ENCODE assay signal across 9 mouse cellular contexts in the genomic region with DNA sequence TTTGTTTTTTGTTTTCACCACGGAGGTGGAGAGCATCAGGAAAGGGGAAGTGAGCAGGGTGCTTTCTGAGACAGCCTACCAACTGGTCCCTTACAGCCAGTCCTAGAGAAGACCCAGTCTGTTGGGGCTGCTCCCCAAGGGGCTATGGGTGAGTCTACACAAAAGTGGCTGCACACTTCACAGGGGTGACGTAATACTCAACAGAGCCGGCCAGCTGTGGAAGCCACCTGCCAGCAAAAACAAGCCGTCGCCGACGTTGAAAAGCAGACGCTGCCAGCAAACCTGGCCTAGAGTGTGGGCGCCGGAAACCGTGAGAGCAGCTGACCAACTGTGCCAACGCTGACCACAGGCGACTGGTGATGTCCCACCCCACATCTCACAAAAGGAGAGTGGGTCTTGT. TPM values are rescaled to one million over a fixed set of nuclear protein-coding genes. Genes with fewer than 3 reads are reported as not detected.
A peak's percentile ranks its signal among the peaks of the same experiment; 100 is the strongest.
DNase-seq lines count a peak whose midpoint lies in the region; ATAC-seq and TF ChIP-seq lines count a peak whose summit lies in the region.
"Had no signal": no experiment of that assay in that cellular context is flagged by ENCODE, and none has a peak within 500 bp of the region (broad histone marks: within the 10 kb centered on the region; RNA-seq: fewer than 3 reads in every experiment).

No protein-coding gene starts in this region.

- no peak overlapping the region for H3K4me3 ChIP-seq in hindbrain, embryonic 15.5 days
- no peak overlapping the region for H3K4me3 ChIP-seq in lung, postnatal 0 days (ENCODE audit: low read depth, low read length)
- no peak overlapping the region for H3K4me3 ChIP-seq in midbrain, embryonic 15.5 days
- H3K4me3 ChIP-seq: neural tube, embryonic 12.5 days had no signal

- 0 out of 2 replicates have a peak overlapping the region, but pooled peaks have one; percentile 4 for H3K27ac ChIP-seq in hindbrain, embryonic 15.5 days (replicated peaks)
- H3K27ac ChIP-seq in lung, postnatal 0 days (ENCODE audit: low read length): peak overlapping the region; percentile 64
- no peak overlapping the region for H3K27ac ChIP-seq in midbrain, embryonic 15.5 days

- H3K9me3 ChIP-seq in hindbrain, embryonic 15.5 days: no peaks in the 10 kb centered on the region
- H3K9me3 ChIP-seq in lung, postnatal 0 days (ENCODE audit: low read length): no peaks in the 10 kb centered on the region
- no peaks in the 10 kb centered on the region for H3K9me3 ChIP-seq in midbrain, embryonic 15.5 days
- H3K9me3 ChIP-seq: neural tube, embryonic 12.5 days had no signal

- no peak for ATAC-seq in hindbrain, embryonic 15.5 days (ENCODE audit: low FRiP score, low read depth)
- peak; percentile 29 for ATAC-seq in lung, postnatal 0 days
- ATAC-seq in midbrain, embryonic 15.5 days (replicated peaks): no peak

- DNase-seq in adrenal gland, postnatal 14 days: peak; percentile 58
- no peak for DNase-seq in adrenal gland, adult 18-20 months (ENCODE audit: low spot score in 2 of 2)
- peak; percentile 59 for DNase-seq in right cerebral cortex, adult 18-20 months
- DNase-seq in right cerebral cortex, postnatal 4 days: no peak
- peak; percentile 68 for DNase-seq in lung, postnatal 0 days (ENCODE audit: low spot score)
- peak; percentile 95 for DNase-seq in spleen, postnatal 36 days (ENCODE audit: low spot score in 2 of 2)

- no peak overlapping the region for H3K4me2 ChIP-seq in hindbrain, embryonic 15.5 days
- H3K4me2 ChIP-seq in lung, postnatal 0 days (replicated peaks; ENCODE audit: low read depth, low read length): peak overlapping the region; percentile 32
- no peak overlapping the region for H3K4me2 ChIP-seq in midbrain, embryonic 15.5 days

- no peak for TF ChIP-seq EP300 in lung, postnatal 0 days (IDR thresholded peaks at IDR 0.05)

- WGBS in hindbrain, embryonic 15.5 days: 51% methylated on average over 13 of the region's 13 CpGs
- 28% methylated on average over 13 of the region's 13 CpGs for WGBS in lung, postnatal 0 days
- 54% methylated on average over 13 of the region's 13 CpGs for WGBS in midbrain, embryonic 15.5 days

- H3K4me1 ChIP-seq in hindbrain, embryonic 15.5 days (replicated peaks): peaks cover 43% of the 10 kb centered on the region
- H3K4me1 ChIP-seq in lung, postnatal 0 days (ENCODE audit: insufficient read depth, low read depth, low read length): peaks cover 8% of the 10 kb centered on the region
- H3K4me1 ChIP-seq in midbrain, embryonic 15.5 days: peaks cover 43% of the 10 kb centered on the region

- no peak for TF ChIP-seq CTCF in lung, postnatal 0 days (IDR thresholded peaks at IDR 0.05)

- H3K9ac ChIP-seq in hindbrain, embryonic 15.5 days: no peak overlapping the region
- no peak overlapping the region for H3K9ac ChIP-seq in lung, postnatal 0 days (replicated peaks; ENCODE audit: low read depth)
- H3K9ac ChIP-seq in midbrain, embryonic 15.5 days: no peak overlapping the region

- H3K27me3 ChIP-seq in hindbrain, embryonic 15.5 days: no peaks in the 10 kb centered on the region
- H3K27me3 ChIP-seq in lung, postnatal 0 days (replicated peaks; ENCODE audit: insufficient read depth, low read length): no peaks in the 10 kb centered on the region
- H3K27me3 ChIP-seq in midbrain, embryonic 15.5 days (replicated peaks): no peaks in the 10 kb centered on the region
- H3K27me3 ChIP-seq: neural tube, embryonic 12.5 days had no signal

- no peaks in the 10 kb centered on the region for H3K36me3 ChIP-seq in hindbrain, embryonic 15.5 days
- no peaks in the 10 kb centered on the region for H3K36me3 ChIP-seq in lung, postnatal 0 days (ENCODE audit: insufficient read depth, low read length)
- no peaks in the 10 kb centered on the region for H3K36me3 ChIP-seq in midbrain, embryonic 15.5 days (replicated peaks)
- H3K36me3 ChIP-seq: neural tube, embryonic 12.5 days had no signal

RNA-seq across cellular contexts. Expression of gene Cerk, which starts 3.3 kb away (rescaled TPM):
- 31.5 and 33.0 TPM in 2 replicates for total RNA-seq in adrenal gland, postnatal 14 days (2021)
- 10 to 100 TPM; 40.6 to 68.6 TPM for total RNA-seq in adrenal gland, adult 18-20 months (2021)
- 23.2 and 24.5 TPM in 2 replicates for polyA plus RNA-seq in hindbrain, embryonic 15.5 days (2015; fragmentation: Nextera tagmentation; extraction: Ambion mirVana)
- polyA plus RNA-seq in lung, postnatal 0 days (2015; fragmentation: Nextera tagmentation; extraction: Ambion mirVana): 16.9 and 20.0 TPM in 2 replicates
- 25.0 and 25.8 TPM in 2 replicates for polyA plus RNA-seq in midbrain, embryonic 15.5 days (2015; fragmentation: Nextera tagmentation; extraction: Ambion mirVana)

RNA-seq across cellular contexts. Expression of gene Tbc1d22a, which starts 31.6 kb away (rescaled TPM):
- total RNA-seq in adrenal gland, postnatal 14 days (2021): 26.8 and 32.0 TPM in 2 replicates
- total RNA-seq in adrenal gland, adult 18-20 months (2021): 10 to 100 TPM; 28.2 to 29.1 TPM
- 11.7 and 13.2 TPM in 2 replicates for polyA plus RNA-seq in hindbrain, embryonic 15.5 days (2015; fragmentation: Nextera tagmentation; extraction: Ambion mirVana)
- 11.8 and 13.1 TPM in 2 replicates for polyA plus RNA-seq in lung, postnatal 0 days (2015; fragmentation: Nextera tagmentation; extraction: Ambion mirVana)
- polyA plus RNA-seq in midbrain, embryonic 15.5 days (2015; fragmentation: Nextera tagmentation; extraction: Ambion mirVana): 14.3 and 15.1 TPM in 2 replicates

Comparison
In these comparisons a context has a peak if more than half of its experiments do, and no peak if none do; other contexts are left out.
1. DNase-seq: peak in adrenal gland, postnatal 14 days (single experiment), right cerebral cortex, adult 18-20 months (single experiment), lung, postnatal 0 days (single experiment) and spleen, postnatal 36 days (2 of 2); none in adrenal gland, adult 18-20 months (0 of 2) and right cerebral cortex, postnatal 4 days (single experiment).